Mouse (Mus musculus) midbrain, embryonic 10.5 days (tissue): ENCODE results near the gene Rpl29. TPM values are rescaled to one million over a fixed set of nuclear protein-coding genes. Genes with fewer than 3 reads are reported as not detected.

Experiments used
- DNase-seq: peaks from one replicate; pipeline ENCODE4 v3.0.0-alpha.2; 2017; ENCODE audit warnings: low spot score
- H3K27ac ChIP-seq: fragments of 300-500 bp; sonication (generic); replicated peaks from 2 replicates; pipeline ENCODE4 v1.5.1; 2016; ENCODE audit warnings: mild to moderate bottlenecking
- H3K27me3 ChIP-seq: fragments of 300-500 bp; sonication (generic); 2 replicates; pipeline ENCODE4 v1.6.1; 2016; ENCODE audit warnings: low read depth, mild to moderate bottlenecking; ENCODE audit not compliant: poor library complexity, severe bottlenecking
- H3K36me3 ChIP-seq: fragments of 300-500 bp; sonication (generic); 2 replicates; pipeline ENCODE4 v1.6.1; 2016; ENCODE audit warnings: mild to moderate bottlenecking, moderate library complexity
- H3K4me1 ChIP-seq: fragments of 300-500 bp; sonication (generic); 2 replicates; pipeline ENCODE4 v1.6.1; 2016
- H3K4me3 ChIP-seq: fragments of 300-500 bp; sonication (generic); 2 replicates; pipeline ENCODE4 v1.5.1; 2016; ENCODE audit warnings: mild to moderate bottlenecking, moderate library complexity
- H3K9me3 ChIP-seq: fragments of 300-500 bp; sonication (generic); replicated peaks from 2 replicates; pipeline ENCODE4 v1.6.1; 2016; ENCODE audit warnings: mild to moderate bottlenecking
- WGBS: fragments of 180-500 bp; shearing (Covaris S2); methylation state at CpG from one replicate; pipeline ENCODE4 v1.1.7; 2016; 5-methylcytosine and 5-hydroxymethylcytosine counted together
- polyA plus RNA-seq: library from polyadenylated mRNA; unstranded; fragments of >200 nt; fragmentation: Nextera tagmentation; extraction: Ambion mirVana; gene quantifications from 2 replicates; pipeline ENCODE4 v1.2.1, GENCODE M21; 2016

The Rpl29 gene
- polyA plus RNA-seq, 1 experiment from 2014 or later, result 1,015 TPM

GRCm38 (mm10) chr9:106461641-106462429 lies 32.6 kb downstream of the Rpl29 start:
- Histone ChIP-seq H3K4me3 (no peak overlapping the region; the same call in 1 of the 2 replicates), H3K9me3 (no peaks in the 10 kb centered on the region), H3K27ac (no peak overlapping the region), H3K4me1 (peaks cover 81% of the 10 kb centered on the region), H3K27me3 (peaks cover 42% of the 10 kb centered on the region), H3K36me3 (peaks cover 94% of the 10 kb centered on the region)
- 85% methylated on average over 16 of the region's 16 CpGs for WGBS
- no peak for DNase-seq

GRCm38 (mm10) chr9:106462430-106462800 lies 33.2 kb downstream of the Rpl29 start:
- H3K4me1 ChIP-seq, result peaks cover 75% of the 10 kb centered on the region
- no peak for DNase-seq
- H3K36me3 ChIP-seq, result peaks cover 88% of the 10 kb centered on the region
- peaks cover 42% of the 10 kb centered on the region for H3K27me3 ChIP-seq
- no peak overlapping the region; the same call in 1 of the 2 replicates for H3K4me3 ChIP-seq
- WGBS, result 94% methylated on average over 12 of the region's 12 CpGs
- H3K9me3 ChIP-seq, result no peaks in the 10 kb centered on the region
- no peak overlapping the region for H3K27ac ChIP-seq

- WGBS, result 87% methylated on average over 21 of the region's 21 CpGs
- Histone ChIP-seq H3K36me3 (peaks cover 78% of the 10 kb centered on the region), H3K4me1 (peaks cover 66% of the 10 kb centered on the region), H3K27ac (no peak overlapping the region), H3K4me3 (peak overlapping the region; percentile 54; the same call in 1 of the 2 replicates), H3K9me3 (no peaks in the 10 kb centered on the region), H3K27me3 (peaks cover 42% of the 10 kb centered on the region)
- no peak for DNase-seq
Observed at GRCm38 (mm10) chr9:106463122-106464063, 34.1 kb downstream of the Rpl29 start.

GRCm38 (mm10) chr9:106464751-106465541 lies 35.7 kb downstream of the Rpl29 start:
- H3K36me3 ChIP-seq, result peaks cover 63% of the 10 kb centered on the region
- WGBS, result 1% methylated on average over 98 of the region's 99 CpGs
- peaks cover 56% of the 10 kb centered on the region for H3K4me1 ChIP-seq

GRCm38 (mm10) chr9:106465571-106466200 lies 36.4 kb downstream of the Rpl29 start, which contains the start of gene Gpr62:
TSS of gene Gpr62 (minus strand) at chr9:106465938.
- peaks cover 55% of the 10 kb centered on the region for H3K36me3 ChIP-seq
- H3K4me1 ChIP-seq, result peaks cover 49% of the 10 kb centered on the region
- 29% methylated on average over 26 of the region's 26 CpGs for WGBS

More at GRCm38 (mm10) chr9:106464751-106465541, 35.7 kb downstream of the Rpl29 start:
- Histone ChIP-seq H3K27ac (peak overlapping the region; percentile 85), H3K4me3 (peak overlapping the region; percentile 54), H3K27me3 (peaks cover 42% of the 10 kb centered on the region), H3K9me3 (no peaks in the 10 kb centered on the region)
- DNase-seq, result peak; percentile 74

GRCm38 (mm10) chr9:106466721-106467120 lies 37.5 kb downstream of the Rpl29 start:
- WGBS, result 92% methylated on average over 6 of the region's 6 CpGs
- peaks cover 50% of the 10 kb centered on the region for H3K27me3 ChIP-seq
- H3K27ac ChIP-seq, result no peak overlapping the region
- no peak for DNase-seq
- H3K9me3 ChIP-seq, result no peaks in the 10 kb centered on the region
- H3K4me3 ChIP-seq, result no peak overlapping the region
- H3K4me1 ChIP-seq, result peaks cover 52% of the 10 kb centered on the region
- peaks cover 45% of the 10 kb centered on the region for H3K36me3 ChIP-seq

More at GRCm38 (mm10) chr9:106465571-106466200, 36.4 kb downstream of the Rpl29 start, which contains the start of gene Gpr62:
- H3K4me3 ChIP-seq, result peak within 1 kb of the TSS; percentile 54
- peaks cover 42% of the 10 kb centered on the region for H3K27me3 ChIP-seq
- H3K27ac ChIP-seq, result peak within 1 kb of the TSS; percentile 85
- DNase-seq, result no peak
- no peaks in the 10 kb centered on the region for H3K9me3 ChIP-seq

- H3K36me3 ChIP-seq, result peaks cover 35% of the 10 kb centered on the region
- WGBS, result 90% methylated on average over 7 of the region's 7 CpGs
- no peak overlapping the region for H3K27ac ChIP-seq
- H3K27me3 ChIP-seq, result peaks cover 42% of the 10 kb centered on the region
- peaks cover 54% of the 10 kb centered on the region for H3K4me1 ChIP-seq
- H3K4me3 ChIP-seq, result no peak overlapping the region
- H3K9me3 ChIP-seq, result no peaks in the 10 kb centered on the region
- DNase-seq, result no peak
Observed at GRCm38 (mm10) chr9:106467746-106468145, 38.5 kb downstream of the Rpl29 start.

GRCm38 (mm10) chr9:106469317-106469716 lies 40.1 kb downstream of the Rpl29 start:
- Histone ChIP-seq H3K4me1 (peaks cover 55% of the 10 kb centered on the region), H3K36me3 (peaks cover 19% of the 10 kb centered on the region), H3K4me3 (no peak overlapping the region), H3K27me3 (peaks cover 33% of the 10 kb centered on the region), H3K27ac (no peak overlapping the region), H3K9me3 (no peaks in the 10 kb centered on the region)
- DNase-seq, result no peak
- 78% methylated on average over 6 of the region's 6 CpGs for WGBS

GRCm38 (mm10) chr9:106469776-106470175 lies 40.5 kb downstream of the Rpl29 start:
- H3K4me3 ChIP-seq, result no peak overlapping the region
- H3K36me3 ChIP-seq, result peaks cover 14% of the 10 kb centered on the region
- H3K9me3 ChIP-seq, result no peaks in the 10 kb centered on the region
- DNase-seq, result no peak
- 78% methylated on average over 9 of the region's 9 CpGs for WGBS
- peaks cover 55% of the 10 kb centered on the region for H3K4me1 ChIP-seq
- no peak overlapping the region for H3K27ac ChIP-seq
- peaks cover 28% of the 10 kb centered on the region for H3K27me3 ChIP-seq

GRCm38 (mm10) chr9:106470991-106471750 lies 41.9 kb downstream of the Rpl29 start:
- H3K4me3 ChIP-seq, result peak overlapping the region; percentile 31
- H3K27me3 ChIP-seq, result peaks cover 16% of the 10 kb centered on the region
- H3K9me3 ChIP-seq, result no peaks in the 10 kb centered on the region
- H3K27ac ChIP-seq, result 0 out of 2 replicates have a peak overlapping the region, but pooled peaks have one; percentile 56
- peaks cover 2% of the 10 kb centered on the region for H3K36me3 ChIP-seq
- 64% methylated on average over 14 of the region's 14 CpGs for WGBS
- peaks cover 57% of the 10 kb centered on the region for H3K4me1 ChIP-seq
- DNase-seq, result no peak

GRCm38 (mm10) chr9:106471892-106472291 lies 42.6 kb downstream of the Rpl29 start:
- no peaks in the 10 kb centered on the region for H3K36me3 ChIP-seq
- peaks cover 14% of the 10 kb centered on the region for H3K27me3 ChIP-seq
- 0 out of 2 replicates have a peak overlapping the region, but pooled peaks have one; percentile 56 for H3K27ac ChIP-seq
- no peaks in the 10 kb centered on the region for H3K9me3 ChIP-seq
- peak overlapping the region; percentile 31 for H3K4me3 ChIP-seq
- peaks cover 63% of the 10 kb centered on the region for H3K4me1 ChIP-seq
- 11% methylated on average over 5 of the region's 5 CpGs for WGBS
- DNase-seq, result peak; percentile 48
